Mouse (Mus musculus) neural tube, embryonic 13.5 days (tissue): ENCODE measurements at regions not wholly inside any gene's neighbourhood (a gene's known extent, or its start where the extent isn't known, plus 50 kb on each side); places are given as distances from the start of the nearest gene placed in this dataset.
"Not testable (repeated sequence)": the region's sequence is repeated elsewhere in the genome, so short reads cannot be mapped to it uniquely, and the experiment has no call there.

ENCODE experiments used
- ATAC-seq: fragments of 200-750 bp; cut with Nextera tagmentation; 2 replicates; pipeline ENCODE4 v1.8.0; 2017; ENCODE audit warnings: low read depth, mild to moderate bottlenecking, moderate TSS enrichment, moderate library complexity
- H3K27ac ChIP-seq: fragments of 300-500 bp; sonication (generic); replicated peaks from 2 replicates; pipeline ENCODE4 v1.5.1; 2015; ENCODE audit warnings: moderate library complexity, mild to moderate bottlenecking, inconsistent platforms
- H3K27me3 ChIP-seq: fragments of 300-500 bp; sonication (generic); 2 replicates; pipeline ENCODE4 v1.6.1; 2015; ENCODE audit warnings: mild to moderate bottlenecking, inconsistent platforms
- H3K36me3 ChIP-seq: fragments of 300-500 bp; sonication (generic); 2 replicates; pipeline ENCODE4 v1.6.1; 2015; ENCODE audit warnings: mild to moderate bottlenecking, inconsistent platforms
- H3K4me1 ChIP-seq: fragments of 300-500 bp; sonication (generic); replicated peaks from 2 replicates; pipeline ENCODE4 v1.6.1; 2015; ENCODE audit warnings: inconsistent platforms
- H3K4me2 ChIP-seq: fragments of 300-500 bp; sonication (generic); 2 replicates; pipeline ENCODE4 v1.6.1; 2015; ENCODE audit warnings: inconsistent platforms, mild to moderate bottlenecking, moderate library complexity
- H3K4me3 ChIP-seq: fragments of 300-500 bp; sonication (generic); 2 replicates; pipeline ENCODE4 v1.5.1; 2015; ENCODE audit warnings: mild to moderate bottlenecking, inconsistent platforms
- H3K9ac ChIP-seq: fragments of 300-500 bp; sonication (generic); 2 replicates; pipeline ENCODE4 v1.6.1; 2015; ENCODE audit warnings: moderate library complexity, mild to moderate bottlenecking, inconsistent platforms
- H3K9me3 ChIP-seq: fragments of 300-500 bp; sonication (generic); 2 replicates; pipeline ENCODE4 v1.6.1; 2016; ENCODE audit warnings: inconsistent platforms
- WGBS: fragments of 180-500 bp; shearing (Covaris S2); methylation state at CpG from one replicate; pipeline ENCODE4 v1.1.7; 2015; 5-methylcytosine and 5-hydroxymethylcytosine counted together

- 90% methylated on average over 2 of the region's 2 CpGs for WGBS
Measured at GRCm38 (mm10) chr10:38366776-38367175, 454.8 kb downstream of the Rfpl4b start.

DNA sequence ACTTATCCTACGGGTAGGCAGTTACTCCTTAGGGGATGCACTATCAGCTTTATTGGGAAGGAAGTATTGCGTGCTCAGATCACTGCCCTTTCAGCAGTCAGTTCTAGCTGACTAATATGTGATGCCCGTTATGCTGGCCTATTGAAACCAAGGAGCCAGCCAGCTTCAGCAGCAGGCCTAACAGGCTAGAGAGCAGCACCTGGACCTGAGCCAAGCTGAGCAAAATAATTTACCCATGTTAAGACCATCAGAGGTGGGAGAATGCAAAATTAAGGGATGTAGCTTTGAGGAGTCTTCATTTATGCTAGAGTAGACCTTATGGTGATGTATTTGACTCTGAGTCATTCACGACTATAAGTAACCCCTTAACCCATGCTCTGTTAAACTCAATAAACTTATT is 456.7 kb downstream of the Rfpl4b start:
- H3K36me3 ChIP-seq, result no peaks in the 10 kb centered on the region
- no peaks in the 10 kb centered on the region for H3K4me1 ChIP-seq
- H3K9me3 ChIP-seq, result no peaks in the 10 kb centered on the region
- H3K9ac ChIP-seq, result no peak overlapping the region
- no peak for ATAC-seq
- 80% methylated on average over 4 of the region's 4 CpGs for WGBS
- no peak overlapping the region for H3K4me3 ChIP-seq
- no peaks in the 10 kb centered on the region for H3K27me3 ChIP-seq
- no peak overlapping the region for H3K27ac ChIP-seq
- H3K4me2 ChIP-seq, result no peak overlapping the region

More at GRCm38 (mm10) chr10:38366776-38367175, 454.8 kb downstream of the Rfpl4b start:
- no peaks in the 10 kb centered on the region for H3K36me3 ChIP-seq
- H3K27ac ChIP-seq, result no peak overlapping the region
- ATAC-seq, result no peak
- no peaks in the 10 kb centered on the region for H3K27me3 ChIP-seq
- no peak overlapping the region for H3K4me3 ChIP-seq
- H3K4me2 ChIP-seq, result no peak overlapping the region
- H3K9me3 ChIP-seq, result no peaks in the 10 kb centered on the region
- no peak overlapping the region for H3K9ac ChIP-seq
- H3K4me1 ChIP-seq, result no peaks in the 10 kb centered on the region

GRCm38 (mm10) chr10:38357539-38358232 is 463.9 kb downstream of the Rfpl4b start:
- H3K4me1 ChIP-seq, result peaks cover 17% of the 10 kb centered on the region
- no peak overlapping the region for H3K4me2 ChIP-seq
- H3K9ac ChIP-seq, result no peak overlapping the region
- WGBS, result 76% methylated on average over 1 of the region's 1 CpGs
- 0 out of 2 replicates have a peak overlapping the region, but pooled peaks have one; percentile 5 for H3K27ac ChIP-seq
- peak; percentile 71 for ATAC-seq
- no peak overlapping the region for H3K4me3 ChIP-seq
- no peaks in the 10 kb centered on the region for H3K9me3 ChIP-seq
- no peaks in the 10 kb centered on the region for H3K27me3 ChIP-seq
- H3K36me3 ChIP-seq, result no peaks in the 10 kb centered on the region

- no peak for ATAC-seq
Measured at GRCm38 (mm10) chr10:38353973-38354372, 467.6 kb downstream of the Rfpl4b start.

GRCm38 (mm10) chr10:38353526-38353925 is 468.1 kb downstream of the Rfpl4b start:
- Histone ChIP-seq H3K27ac (no peak overlapping the region), H3K36me3 (no peaks in the 10 kb centered on the region), H3K4me1 (peaks cover 17% of the 10 kb centered on the region), H3K9ac (no peak overlapping the region), H3K9me3 (no peaks in the 10 kb centered on the region), H3K4me3 (no peak overlapping the region), H3K27me3 (no peaks in the 10 kb centered on the region), H3K4me2 (no peak overlapping the region)
- 39% methylated on average over 5 of the region's 5 CpGs for WGBS
- ATAC-seq, result peak; percentile 63; the same call in 1 of the 2 replicates

More at GRCm38 (mm10) chr10:38353973-38354372, 467.6 kb downstream of the Rfpl4b start:
- Histone ChIP-seq H3K36me3 (no peaks in the 10 kb centered on the region), H3K4me2 (no peak overlapping the region), H3K27me3 (no peaks in the 10 kb centered on the region), H3K9ac (no peak overlapping the region), H3K4me1 (peaks cover 17% of the 10 kb centered on the region), H3K27ac (peak overlapping the region; percentile 52; the same call in 1 of the 2 replicates), H3K9me3 (no peaks in the 10 kb centered on the region), H3K4me3 (no peak overlapping the region)
- 65% methylated on average over 2 of the region's 2 CpGs for WGBS

DNA sequence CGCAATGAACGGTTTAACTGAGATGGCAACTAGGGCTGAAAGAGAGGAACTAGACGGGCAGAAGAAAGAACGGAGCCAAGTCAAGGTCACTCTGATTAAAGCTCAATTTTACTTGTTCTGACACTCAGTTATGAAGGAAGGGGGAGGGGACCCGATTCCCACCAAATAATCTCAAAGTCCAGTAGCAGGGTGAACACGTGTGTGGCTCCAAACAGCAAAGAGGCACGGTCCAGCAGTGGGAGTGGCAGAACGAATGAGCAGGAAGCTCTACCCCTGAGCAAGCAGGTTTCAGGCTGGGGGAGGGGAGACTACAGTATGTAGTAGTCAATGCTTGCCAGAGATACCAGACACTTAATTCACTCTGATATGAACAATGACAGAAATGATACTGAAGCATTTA is 474.6 kb downstream of the Rfpl4b start:
- H3K9me3 ChIP-seq, ATAC-seq, H3K9ac ChIP-seq, H3K36me3 ChIP-seq, H3K27ac ChIP-seq, H3K4me1 ChIP-seq, H3K4me3 ChIP-seq, H3K4me2 ChIP-seq, H3K27me3 ChIP-seq: not testable (repeated sequence)
- 69% methylated on average over 8 of the region's 8 CpGs for WGBS

DNA sequence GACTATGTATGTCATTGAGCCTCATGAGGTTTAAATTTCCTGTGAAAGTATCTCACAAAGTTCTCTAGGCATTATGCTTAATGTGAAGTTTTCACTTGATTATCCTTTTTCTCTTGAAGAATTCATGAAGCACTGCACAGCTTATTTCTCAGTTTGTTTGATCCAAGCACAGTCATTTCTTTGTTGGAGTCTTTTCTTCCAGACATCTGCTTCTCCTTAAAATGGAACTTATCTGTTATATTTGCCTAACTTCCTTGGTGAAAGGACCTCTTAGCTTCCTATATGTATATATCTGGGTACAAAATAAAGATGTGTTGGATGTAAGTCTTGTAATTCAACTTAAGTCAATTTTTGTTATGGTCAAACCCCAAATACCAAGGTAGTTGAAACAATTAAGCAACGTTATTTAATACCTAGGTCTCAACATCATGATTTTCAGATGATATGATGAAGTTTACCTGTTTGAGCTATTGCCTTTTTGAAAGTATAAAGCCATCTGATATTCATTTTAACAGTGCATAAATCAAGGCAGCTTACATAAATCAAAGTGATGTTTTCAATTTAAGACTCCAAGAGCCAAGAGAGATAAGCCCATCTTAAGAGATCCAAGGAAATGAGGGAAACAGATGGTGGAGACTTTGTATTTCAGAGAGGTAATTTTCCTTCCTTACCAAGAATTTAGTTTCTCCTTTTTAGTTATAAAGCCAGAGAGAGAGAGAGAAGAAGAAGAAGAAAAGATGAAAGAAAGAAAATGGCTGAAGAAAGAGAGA is 481.0 kb downstream of the Rfpl4b start:
- Histone ChIP-seq H3K9ac (no peak overlapping the region), H3K4me1 (no peaks in the 10 kb centered on the region), H3K36me3 (no peaks in the 10 kb centered on the region), H3K27me3 (no peaks in the 10 kb centered on the region), H3K9me3 (no peaks in the 10 kb centered on the region), H3K4me2 (no peak overlapping the region), H3K27ac (no peak overlapping the region), H3K4me3 (no peak overlapping the region)
- no peak for ATAC-seq
- WGBS, result 81% methylated on average over 1 of the region's 1 CpGs

DNA sequence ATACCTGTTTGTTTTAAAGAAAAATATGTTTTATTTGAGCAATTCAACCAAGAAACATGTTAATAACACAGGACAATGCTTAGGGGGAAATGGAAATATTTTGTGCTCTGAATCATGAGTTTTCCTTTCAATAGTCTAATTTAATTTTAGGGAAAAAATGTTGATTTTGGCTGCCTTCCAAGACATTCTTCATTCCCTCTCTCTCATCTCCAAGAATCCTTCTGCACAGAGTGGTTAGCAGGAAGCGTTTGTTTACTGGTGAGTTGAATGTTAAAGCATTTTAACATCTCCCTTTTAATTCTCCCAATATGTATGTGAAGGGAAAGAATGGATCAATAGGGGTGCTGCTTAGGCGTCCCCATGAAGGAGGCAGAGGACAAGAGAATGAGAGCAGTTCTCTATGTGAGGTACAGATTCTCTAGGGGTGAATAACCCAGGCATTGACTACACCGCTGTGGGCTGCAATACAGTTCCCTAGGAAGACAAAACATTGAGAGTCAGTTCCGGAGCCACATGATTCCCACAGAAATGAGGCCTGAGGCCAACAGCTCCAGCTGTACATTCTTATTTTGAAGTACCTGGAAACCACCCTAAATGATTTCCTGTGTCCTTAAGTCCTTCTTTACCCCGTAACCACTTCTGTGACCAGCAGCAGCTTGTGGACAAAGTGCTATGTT is 512.7 kb downstream of the Rfpl4b start:
- no peak overlapping the region for H3K4me3 ChIP-seq
- no peaks in the 10 kb centered on the region for H3K36me3 ChIP-seq
- peaks cover 6% of the 10 kb centered on the region; the same call in 1 of the 2 replicates for H3K4me1 ChIP-seq
- H3K4me2 ChIP-seq, result no peak overlapping the region
- H3K27me3 ChIP-seq, result no peaks in the 10 kb centered on the region
- no peak overlapping the region for H3K9ac ChIP-seq
- no peak for ATAC-seq
- 41% methylated on average over 5 of the region's 5 CpGs for WGBS
- H3K9me3 ChIP-seq, result no peaks in the 10 kb centered on the region
- H3K27ac ChIP-seq, result no peak overlapping the region

GRCm38 (mm10) chr10:38295724-38296123 is 525.9 kb downstream of the Rfpl4b start:
- Histone ChIP-seq H3K27me3 (no peaks in the 10 kb centered on the region), H3K27ac (no peak overlapping the region), H3K36me3 (no peaks in the 10 kb centered on the region), H3K9ac (no peak overlapping the region), H3K4me3 (no peak overlapping the region), H3K9me3 (no peaks in the 10 kb centered on the region), H3K4me1 (no peaks in the 10 kb centered on the region), H3K4me2 (no peak overlapping the region)
- 88% methylated on average over 2 of the region's 2 CpGs for WGBS
- no peak for ATAC-seq

DNA sequence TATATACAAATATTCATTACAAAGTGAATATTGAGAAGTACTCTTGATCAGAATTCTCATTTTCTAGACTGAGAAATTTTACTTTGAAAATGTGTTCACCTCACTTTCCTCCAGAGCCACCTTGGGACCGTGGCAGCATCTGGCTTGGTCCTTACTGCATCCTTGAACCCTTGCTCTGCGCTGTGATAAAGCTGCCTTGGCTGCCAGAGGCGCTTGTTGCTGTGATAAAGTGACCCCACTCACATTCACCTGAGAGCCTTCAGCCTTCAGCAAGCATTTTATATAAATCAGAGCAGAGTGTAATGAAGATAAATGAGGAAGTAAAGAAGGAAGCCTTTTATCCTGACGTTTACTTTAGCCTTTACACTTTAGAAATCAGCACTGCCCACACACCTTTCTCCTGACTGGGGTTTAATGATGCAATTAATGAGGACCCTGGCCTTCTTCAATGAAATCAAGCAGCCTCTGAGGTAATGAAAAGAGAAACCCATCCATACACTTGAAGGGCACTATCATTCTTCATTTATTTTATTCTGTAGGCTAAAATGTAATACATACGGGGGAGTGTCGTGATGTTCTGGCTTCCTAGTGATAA is 532.8 kb downstream of the Rfpl4b start:
- Histone ChIP-seq H3K27me3 (no peaks in the 10 kb centered on the region), H3K4me2 (no peak overlapping the region), H3K9me3 (no peaks in the 10 kb centered on the region; the same call in 1 of the 2 replicates), H3K4me1 (no peaks in the 10 kb centered on the region), H3K9ac (no peak overlapping the region), H3K36me3 (no peaks in the 10 kb centered on the region), H3K4me3 (no peak overlapping the region), H3K27ac (no peak overlapping the region)
- WGBS, result 64% methylated on average over 6 of the region's 6 CpGs
- ATAC-seq, result no peak

DNA sequence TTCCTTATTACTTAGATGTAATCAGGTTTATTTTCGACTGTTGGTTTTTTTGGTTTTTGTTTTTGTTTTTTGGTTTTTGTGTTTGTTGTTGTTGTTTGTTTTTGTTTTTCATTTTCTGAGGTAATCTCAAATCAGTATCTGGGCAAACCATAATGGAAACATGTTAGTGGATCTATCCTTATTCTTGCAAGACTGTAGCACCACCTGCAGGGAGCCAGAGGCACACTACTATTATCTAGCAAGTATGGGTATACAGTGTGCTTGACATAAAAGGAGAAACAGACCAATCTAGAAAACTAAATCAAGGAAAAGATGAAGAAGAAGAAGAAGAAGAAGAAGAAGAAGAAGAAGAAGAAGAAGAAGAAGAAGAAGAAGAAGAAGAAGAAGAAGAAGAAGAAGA is 552.4 kb downstream of the Rfpl4b start:
- H3K9ac ChIP-seq, result no peak overlapping the region
- 91% methylated on average over 1 of the region's 1 CpGs for WGBS

DNA sequence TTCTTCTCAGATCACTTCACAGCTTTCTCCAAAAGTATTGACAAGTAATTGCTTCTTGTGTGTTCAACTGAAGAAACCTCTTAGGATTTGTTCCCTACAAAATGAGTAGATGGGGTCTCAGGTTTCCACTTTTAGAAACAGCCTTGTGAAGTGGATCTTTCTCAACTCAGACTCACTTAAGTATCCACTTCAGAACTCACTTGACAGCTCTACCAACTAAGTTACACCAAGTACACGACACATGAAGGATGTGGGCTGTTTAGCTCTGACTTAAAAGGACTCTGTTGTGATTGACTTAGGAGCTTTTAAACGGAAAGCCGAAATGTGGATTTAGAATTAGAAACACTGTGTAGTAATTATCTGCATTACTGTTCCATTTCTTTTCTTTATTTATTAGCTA is 556.0 kb downstream of the Rfpl4b start:
- H3K36me3 ChIP-seq, result no peaks in the 10 kb centered on the region
- WGBS, result 89% methylated on average over 3 of the region's 3 CpGs
- H3K4me2 ChIP-seq, result no peak overlapping the region
- no peaks in the 10 kb centered on the region for H3K27me3 ChIP-seq
- no peaks in the 10 kb centered on the region for H3K9me3 ChIP-seq
- H3K9ac ChIP-seq, result no peak overlapping the region
- ATAC-seq, result no peak
- H3K27ac ChIP-seq, result no peak overlapping the region
- H3K4me1 ChIP-seq, result no peaks in the 10 kb centered on the region
- H3K4me3 ChIP-seq, result no peak overlapping the region

More for the DNA sequence above, 552.4 kb downstream of the Rfpl4b start:
- Histone ChIP-seq H3K27ac (no peak overlapping the region), H3K4me3 (no peak overlapping the region), H3K4me1 (no peaks in the 10 kb centered on the region), H3K36me3 (no peaks in the 10 kb centered on the region), H3K4me2 (no peak overlapping the region), H3K9me3 (no peaks in the 10 kb centered on the region), H3K27me3 (no peaks in the 10 kb centered on the region)
- ATAC-seq, result no peak
